Mouse (Mus musculus) adrenal gland, adult (tissue): ENCODE measurements around the gene Lgmn.
A peak's percentile ranks its signal among the peaks of the same experiment; 100 is the strongest.

Source experiments
- DNase-seq, 2 experiments: peaks; one replicate each; pipeline ENCODE4 v3.0.0; 2022 to 2023; ENCODE audit warnings: low spot score in 1 of 2; ENCODE audit not compliant: inconsistent age in 2 of 2

Gene Lgmn

GRCm38 (mm10) chr12:102436939-102437526 is 2.6 kb downstream of the Lgmn start:
- DNase-seq: peak in 1 of 2 experiments; percentile 52

- DNase-seq: peak in 1 of 2 experiments; percentile 23
Observed at GRCm38 (mm10) chr12:102434107-102434506, 5.5 kb downstream of the Lgmn start.

GRCm38 (mm10) chr12:102432238-102432637 is 7.4 kb downstream of the Lgmn start:
- DNase-seq: peak; percentile 69 to 89

GRCm38 (mm10) chr12:102430228-102430627 is 9.4 kb downstream of the Lgmn start:
- DNase-seq: peak in 1 of 2 experiments; percentile 36

- peak in 1 of 2 experiments; percentile 24 for DNase-seq
Observed at GRCm38 (mm10) chr12:102429656-102430055, 10.0 kb downstream of the Lgmn start.

- DNase-seq: peak; percentile 75 to 84
Observed at GRCm38 (mm10) chr12:102426285-102426684, 13.3 kb downstream of the Lgmn start.

GRCm38 (mm10) chr12:102425048-102425578 is 14.5 kb downstream of the Lgmn start:
- no peak for DNase-seq

- no peak for DNase-seq
Observed at GRCm38 (mm10) chr12:102424456-102424855, 15.2 kb downstream of the Lgmn start.

- DNase-seq: peak in 1 of 2 experiments; percentile 30
Observed at GRCm38 (mm10) chr12:102423625-102424024, 16.0 kb downstream of the Lgmn start.

- peak in 1 of 2 experiments; percentile 22 for DNase-seq
Observed at GRCm38 (mm10) chr12:102422623-102423320, 16.8 kb downstream of the Lgmn start.

- DNase-seq: peak; percentile 60 to 78
Observed at GRCm38 (mm10) chr12:102422065-102422464, 17.5 kb downstream of the Lgmn start.

- DNase-seq: peak; percentile 44 to 67
Observed at GRCm38 (mm10) chr12:102420168-102420890, 19.3 kb downstream of the Lgmn start.

GRCm38 (mm10) chr12:102419544-102419943 is 20.1 kb downstream of the Lgmn start:
- DNase-seq: no peak

- DNase-seq: no peak
Observed at GRCm38 (mm10) chr12:102417701-102418100, 21.9 kb downstream of the Lgmn start.

- no peak for DNase-seq
Observed at GRCm38 (mm10) chr12:102416955-102417510, 22.6 kb downstream of the Lgmn start.

GRCm38 (mm10) chr12:102416391-102416837 is 23.2 kb downstream of the Lgmn start:
- peak in 1 of 2 experiments; percentile 39 for DNase-seq

GRCm38 (mm10) chr12:102414686-102415085 is 24.9 kb downstream of the Lgmn start:
- no peak for DNase-seq

- no peak for DNase-seq
Observed at GRCm38 (mm10) chr12:102413171-102413570, 26.4 kb downstream of the Lgmn start.

- no peak for DNase-seq
Observed at GRCm38 (mm10) chr12:102398588-102398987, 41.0 kb downstream of the Lgmn start.

- no peak for DNase-seq
Observed at GRCm38 (mm10) chr12:102395998-102396991, 43.3 kb downstream of the Lgmn start.
